Mouse (Mus musculus): ENCODE results near the gene Prl3b1. TPM values are rescaled to one million over a fixed set of nuclear protein-coding genes. Genes with fewer than 3 reads are reported as not detected.

Prl3b1 gene
- polyA plus RNA-seq (2014; fragmentation: Nextera tagmentation; extraction: Ambion mirVana): 0.74 TPM in 1 of 2 replicates, not detected in the other

DNA sequence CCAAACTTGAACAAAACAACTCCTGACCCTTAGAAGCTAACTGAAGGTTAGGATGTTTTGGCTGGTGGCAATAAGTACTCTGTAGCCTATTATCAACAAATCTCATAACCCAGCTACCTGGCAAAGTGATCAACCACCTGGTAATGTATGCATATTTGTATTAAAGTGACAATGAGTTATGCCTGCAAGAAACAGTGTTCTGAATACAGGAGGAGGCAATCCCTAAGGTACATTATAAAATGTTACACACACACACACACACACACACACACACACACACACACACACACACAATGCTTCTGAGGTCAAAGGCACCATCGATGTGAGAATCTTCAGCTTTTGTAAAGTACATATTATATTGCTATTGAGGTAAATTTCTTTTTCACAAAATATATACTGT, at the start of gene Prl3b1:
Prl3b1 (plus strand) TSS at position 301 of the 400 bp plus-strand sequence.
- Histone ChIP-seq H3K4me2 (ENCODE audit: low read depth) (no peak within 1 kb of the TSS), H3K27ac (ENCODE audit: low read depth, low read length) (no peak within 1 kb of the TSS), H3K4me1 (ENCODE audit: control insufficient read depth, insufficient read depth, low read length) (no peaks in the 10 kb centered on the region), H3K27me3 (ENCODE audit: control insufficient read depth, insufficient read depth, low read length) (no peaks in the 10 kb centered on the region), H3K9me3 (ENCODE audit: control insufficient read depth, low read length) (no peaks in the 10 kb centered on the region), H3K4me3 (ENCODE audit: low read depth, low read length) (no peak within 1 kb of the TSS), H3K36me3 (ENCODE audit: control insufficient read depth, insufficient read depth, low read length) (no peaks in the 10 kb centered on the region), H3K9ac (ENCODE audit: low read length) (no peak within 1 kb of the TSS)
- DNase-seq (ENCODE audit: low spot score) (no peak), ATAC-seq (ENCODE audit: insufficient read depth, low FRiP score, low TSS enrichment) (no peak)
- WGBS: 90% methylated on average over 1 of the region's 1 CpGs

DNA sequence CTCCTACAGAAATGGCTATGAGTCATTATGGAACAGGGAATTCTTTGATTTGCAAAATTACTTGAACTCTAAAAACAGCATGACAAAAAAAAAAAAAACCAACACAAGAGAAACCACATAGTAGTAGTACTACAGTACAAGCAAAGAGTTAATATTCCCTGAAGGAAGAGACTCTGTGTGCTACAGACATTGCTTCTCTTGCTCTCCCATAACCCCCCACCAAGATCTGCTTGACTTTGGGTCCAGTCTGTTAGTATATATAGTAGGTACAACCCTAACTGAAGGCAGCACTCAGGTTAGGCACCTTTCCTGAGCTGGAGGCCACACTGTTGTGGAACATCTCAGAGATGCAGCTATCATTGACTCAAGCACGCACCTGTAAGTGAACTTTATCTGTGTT, 45.3 kb upstream of the Prl3b1 start, which contains the start of gene Prl3c1:
Prl3c1 (plus strand) TSS at position 301 of the 400 bp plus-strand sequence.
- Histone ChIP-seq H3K4me2 (ENCODE audit: low read depth) (no peak within 1 kb of the TSS), H3K36me3 (ENCODE audit: control insufficient read depth, insufficient read depth, low read length) (no peaks in the 10 kb centered on the region), H3K9me3 (ENCODE audit: control insufficient read depth, low read length) (no peaks in the 10 kb centered on the region), H3K9ac (ENCODE audit: low read length) (no peak within 1 kb of the TSS), H3K4me3 (ENCODE audit: low read depth, low read length) (no peak within 1 kb of the TSS), H3K4me1 (ENCODE audit: control insufficient read depth, insufficient read depth, low read length) (no peaks in the 10 kb centered on the region), H3K27ac (ENCODE audit: low read depth, low read length) (no peak within 1 kb of the TSS), H3K27me3 (ENCODE audit: control insufficient read depth, insufficient read depth, low read length) (no peaks in the 10 kb centered on the region)
- 80% methylated on average over 1 of the region's 1 CpGs for WGBS
- DNase-seq (ENCODE audit: low spot score) (no peak), ATAC-seq (ENCODE audit: insufficient read depth, low FRiP score, low TSS enrichment) (no peak)

DNA sequence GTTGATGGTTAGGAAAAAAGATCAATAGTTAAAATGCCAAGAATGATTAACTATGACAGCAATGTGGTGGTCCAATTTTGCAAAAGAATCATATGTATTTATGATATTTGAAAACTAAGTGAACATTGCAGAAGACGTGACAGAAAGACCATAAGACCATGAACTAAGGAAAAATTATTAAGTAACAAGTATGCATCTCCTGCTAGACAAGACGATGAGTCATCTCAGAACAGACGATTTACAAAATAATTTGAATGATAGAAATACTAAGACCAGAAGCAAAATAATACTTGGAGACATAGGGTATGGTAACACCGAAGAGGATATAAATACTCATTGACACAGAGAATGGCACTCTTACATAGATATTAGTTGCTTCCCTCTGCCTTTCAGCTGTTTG, 17.5 kb downstream of the Prl3b1 start, which contains the start of gene Prl3a1:
Prl3a1 (plus strand) TSS at position 301 of the 400 bp plus-strand sequence.
- Histone ChIP-seq H3K4me1 (ENCODE audit: control insufficient read depth, insufficient read depth, low read length) (no peaks in the 10 kb centered on the region), H3K4me2 (ENCODE audit: low read depth) (no peak within 1 kb of the TSS), H3K27ac (ENCODE audit: low read depth, low read length) (no peak within 1 kb of the TSS), H3K4me3 (ENCODE audit: low read depth, low read length) (no peak within 1 kb of the TSS), H3K9me3 (ENCODE audit: control insufficient read depth, low read length) (no peaks in the 10 kb centered on the region), H3K36me3 (ENCODE audit: control insufficient read depth, insufficient read depth, low read length) (no peaks in the 10 kb centered on the region), H3K9ac (ENCODE audit: low read length) (no peak within 1 kb of the TSS), H3K27me3 (ENCODE audit: control insufficient read depth, insufficient read depth, low read length) (no peaks in the 10 kb centered on the region)
- DNase-seq (ENCODE audit: low spot score) (no peak), ATAC-seq (ENCODE audit: insufficient read depth, low FRiP score, low TSS enrichment) (no peak)
- 92% methylated on average over 4 of the region's 4 CpGs for WGBS

Other genes with a start within 250 kb of the Prl3b1 start
- not detected in 2 replicates for gene Prl, start 184.3 kb upstream of the Prl3b1 start, polyA plus RNA-seq (2014; fragmentation: Nextera tagmentation; extraction: Ambion mirVana)
- not detected in 2 replicates for gene Prl3d1, start 147.7 kb upstream of the Prl3b1 start, polyA plus RNA-seq (2014; fragmentation: Nextera tagmentation; extraction: Ambion mirVana)
- not detected in 2 replicates for gene Prl3d2, start 120.1 kb upstream of the Prl3b1 start, polyA plus RNA-seq (2014; fragmentation: Nextera tagmentation; extraction: Ambion mirVana)
- not detected in 2 replicates for gene Prl3d3, start 85.1 kb upstream of the Prl3b1 start, polyA plus RNA-seq (2014; fragmentation: Nextera tagmentation; extraction: Ambion mirVana)
- not detected in 2 replicates for gene Prl3c1, start 45.2 kb upstream of the Prl3b1 start, polyA plus RNA-seq (2014; fragmentation: Nextera tagmentation; extraction: Ambion mirVana)
- not detected in 2 replicates for gene Prl3a1, start 17.6 kb downstream of the Prl3b1 start, polyA plus RNA-seq (2014; fragmentation: Nextera tagmentation; extraction: Ambion mirVana)
- not detected in 2 replicates for gene Prl6a1, start 70.8 kb downstream of the Prl3b1 start, polyA plus RNA-seq (2014; fragmentation: Nextera tagmentation; extraction: Ambion mirVana)
- not detected in 2 replicates for gene Prl8a2, start 103.8 kb downstream of the Prl3b1 start, polyA plus RNA-seq (2014; fragmentation: Nextera tagmentation; extraction: Ambion mirVana)
- gene Prl2b1, start 149.0 kb downstream of the Prl3b1 start, polyA plus RNA-seq (2014; fragmentation: Nextera tagmentation; extraction: Ambion mirVana): not detected in 2 replicates
- not detected in 2 replicates for gene Prl8a6, start 196.8 kb downstream of the Prl3b1 start, polyA plus RNA-seq (2014; fragmentation: Nextera tagmentation; extraction: Ambion mirVana)

Data from neural tube, embryonic 11.5 days (tissue).